Mouse (Mus musculus): ENCODE data around the gene Olfr478.
"Not testable (repeated sequence)": the region's sequence is repeated elsewhere in the genome, so short reads cannot be mapped to it uniquely, and the experiment has no call there.

Olfr478 gene

GRCm38 (mm10) chr7:108033889-108034288 is at the start of gene Olfr478:
Olfr478 (minus strand) TSS chr7:108033989.
- no peak for DNase-seq (ENCODE audit: low spot score in 2 of 2)

- DNase-seq (ENCODE audit: low spot score in 2 of 2) = no peak
These were observed 45.8 kb upstream of the Olfr478 start, which contains the start of gene Olfr481 for GRCm38 (mm10) chr7:108079555-108079954. Olfr481 (plus strand) TSS chr7:108079855.

GRCm38 (mm10) chr7:108067246-108067645 is 33.5 kb upstream of the Olfr478 start, which contains the start of gene Olfr480:
Olfr480 (minus strand) TSS chr7:108067346.
- no peak for DNase-seq (ENCODE audit: low spot score in 2 of 2)

- no peak for DNase-seq (ENCODE audit: low spot score in 2 of 2)
These were observed 16.6 kb upstream of the Olfr478 start, which contains the start of gene Olfr479 for GRCm38 (mm10) chr7:108050393-108050792. Olfr479 (plus strand) TSS chr7:108050693.

- DNase-seq (ENCODE audit: low spot score in 2 of 2) = not testable (repeated sequence)
These were observed 19.5 kb downstream of the Olfr478 start for GRCm38 (mm10) chr7:108014256-108014655.

- DNase-seq (ENCODE audit: low spot score in 2 of 2) = no peak
These were observed 47.4 kb downstream of the Olfr478 start, which contains the start of gene Olfr477 for GRCm38 (mm10) chr7:107986393-107986792. Olfr477 (plus strand) TSS chr7:107986693.

Measured in right cerebral cortex, adult 2 months (tissue).